Mouse (Mus musculus) stomach, embryonic 15.5 days (tissue): Measurements from ENCODE around the gene Klf3. TPM values are rescaled to one million over a fixed set of nuclear protein-coding genes. Genes with fewer than 3 reads are reported as not detected.
A peak's percentile ranks its signal among the peaks of the same experiment; 100 is the strongest.

Experiments
- ATAC-seq: fragments of 200-750 bp; cut with Nextera tagmentation; 2 replicates; pipeline ENCODE4 v1.8.0; 2017; ENCODE audit warnings: low read depth, moderate number of reproducible peaks, moderate TSS enrichment; ENCODE audit not compliant: insufficient read depth, low FRiP score
- H3K27ac ChIP-seq: fragments of 300-500 bp; sonication (generic); 2 replicates; pipeline ENCODE4 v1.5.1; 2015; ENCODE audit warnings: mild to moderate bottlenecking, inconsistent platforms
- H3K27me3 ChIP-seq: fragments of 300-500 bp; sonication (generic); replicated peaks from 2 replicates; pipeline ENCODE4 v1.6.1; 2015; ENCODE audit warnings: inconsistent platforms
- H3K36me3 ChIP-seq: fragments of 300-500 bp; sonication (generic); 2 replicates; pipeline ENCODE4 v1.6.1; 2015; ENCODE audit warnings: inconsistent platforms
- H3K4me1 ChIP-seq: fragments of 300-500 bp; sonication (generic); 2 replicates; pipeline ENCODE4 v1.6.1; 2015; ENCODE audit warnings: inconsistent platforms
- H3K4me2 ChIP-seq: fragments of 300-500 bp; sonication (generic); 2 replicates; pipeline ENCODE4 v1.6.1; 2015; ENCODE audit warnings: mild to moderate bottlenecking, inconsistent platforms
- H3K4me3 ChIP-seq: fragments of 300-500 bp; sonication (generic); replicated peaks from 2 replicates; pipeline ENCODE4 v1.5.1; 2015; ENCODE audit warnings: inconsistent platforms
- H3K9ac ChIP-seq: fragments of 300-500 bp; sonication (generic); 2 replicates; pipeline ENCODE4 v1.6.1; 2015; ENCODE audit warnings: inconsistent platforms
- H3K9me3 ChIP-seq: fragments of 300-500 bp; sonication (generic); 2 replicates; pipeline ENCODE4 v1.6.1; 2016; ENCODE audit warnings: inconsistent platforms
- WGBS: fragments of 180-500 bp; shearing (Covaris S2); methylation state at CpG from one replicate; pipeline ENCODE4 v1.1.7; 2015; 5-methylcytosine and 5-hydroxymethylcytosine counted together
- polyA plus RNA-seq: library from polyadenylated mRNA; unstranded; fragments of >200 nt; fragmentation: Nextera tagmentation; extraction: Ambion mirVana; gene quantifications from 2 replicates; pipeline ENCODE4 v1.2.1, GENCODE M21; 2015

Klf3 gene
- polyA plus RNA-seq, 1 experiment from 2014 or later: 104 TPM

GRCm38 (mm10) chr5:64847305-64847704, 44.1 kb downstream of the Klf3 start:
- Histone ChIP-seq H3K9me3 (no peaks in the 10 kb centered on the region), H3K36me3 (no peaks in the 10 kb centered on the region), H3K9ac (no peak overlapping the region), H3K27me3 (no peaks in the 10 kb centered on the region), H3K4me1 (no peaks in the 10 kb centered on the region), H3K4me3 (no peak overlapping the region), H3K27ac (no peak overlapping the region), H3K4me2 (no peak overlapping the region)
- WGBS: 65% methylated on average over 2 of the region's 2 CpGs
- no peak for ATAC-seq

GRCm38 (mm10) chr5:64849892-64850291, 46.7 kb downstream of the Klf3 start:
- H3K4me2 ChIP-seq: no peak overlapping the region
- 40% methylated on average over 7 of the region's 7 CpGs for WGBS
- H3K4me1 ChIP-seq: peaks cover 7% of the 10 kb centered on the region; the same call in 1 of the 2 replicates
- H3K27me3 ChIP-seq: no peaks in the 10 kb centered on the region
- H3K9ac ChIP-seq: no peak overlapping the region
- H3K9me3 ChIP-seq: no peaks in the 10 kb centered on the region
- no peak overlapping the region for H3K4me3 ChIP-seq
- no peak for ATAC-seq
- H3K27ac ChIP-seq: no peak overlapping the region; the same call in 1 of the 2 replicates
- H3K36me3 ChIP-seq: no peaks in the 10 kb centered on the region

DNA sequence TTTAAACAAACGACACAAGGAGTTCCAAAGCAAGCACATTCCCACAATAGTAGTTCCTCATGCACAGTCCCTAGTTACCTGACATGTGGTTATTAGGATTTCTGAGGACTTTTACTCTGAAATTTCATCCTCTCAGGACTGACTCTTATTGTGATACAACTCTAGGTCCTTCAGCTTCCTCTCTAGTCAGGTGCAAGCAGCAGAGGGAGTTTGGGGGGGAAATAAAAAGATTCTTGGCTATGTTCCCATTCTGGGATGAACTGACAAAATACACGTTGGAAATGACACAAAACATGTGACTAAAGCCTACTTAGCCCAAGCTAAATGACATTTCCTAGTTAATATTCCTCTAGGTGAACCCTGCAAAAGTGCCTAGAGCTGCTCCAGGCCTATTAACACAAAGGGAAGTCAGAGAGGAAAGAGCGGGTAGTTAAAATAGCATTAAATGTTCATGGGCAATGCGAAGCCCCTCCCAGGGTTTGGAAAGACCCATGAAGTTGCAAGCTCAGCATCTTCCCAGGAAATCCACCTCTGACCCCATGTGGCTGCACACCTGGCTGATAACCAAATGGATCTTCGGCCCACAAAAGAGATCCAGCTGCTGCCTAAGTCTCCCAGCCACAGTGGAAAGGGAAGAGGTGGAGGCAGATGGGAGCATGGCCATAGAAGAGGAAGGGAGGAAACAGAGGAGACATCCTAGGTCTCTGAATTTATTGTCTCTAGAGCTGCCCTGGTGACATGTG, 49.6 kb downstream of the Klf3 start:
- ATAC-seq: peak; percentile 76; the same call in 1 of the 2 replicates

GRCm38 (mm10) chr5:64853421-64853820, 50.2 kb downstream of the Klf3 start:
- no peak for ATAC-seq
- peak overlapping the region; percentile 88 for H3K27ac ChIP-seq
- no peaks in the 10 kb centered on the region for H3K36me3 ChIP-seq
- 60% methylated on average over 5 of the region's 5 CpGs for WGBS
- no peak overlapping the region for H3K9ac ChIP-seq
- H3K4me3 ChIP-seq: no peak overlapping the region
- H3K27me3 ChIP-seq: no peaks in the 10 kb centered on the region
- no peaks in the 10 kb centered on the region for H3K9me3 ChIP-seq
- peaks cover 7% of the 10 kb centered on the region; the same call in 1 of the 2 replicates for H3K4me1 ChIP-seq
- H3K4me2 ChIP-seq: no peak overlapping the region; the same call in 1 of the 2 replicates

More for the DNA sequence above, 49.6 kb downstream of the Klf3 start:
- WGBS: 14% methylated on average over 5 of the region's 5 CpGs
- Histone ChIP-seq H3K4me2 (no peak overlapping the region; the same call in 1 of the 2 replicates), H3K4me1 (peaks cover 7% of the 10 kb centered on the region; the same call in 1 of the 2 replicates), H3K27me3 (no peaks in the 10 kb centered on the region), H3K9ac (no peak overlapping the region), H3K4me3 (no peak overlapping the region), H3K36me3 (no peaks in the 10 kb centered on the region), H3K9me3 (no peaks in the 10 kb centered on the region), H3K27ac (peak overlapping the region; percentile 88)

GRCm38 (mm10) chr5:64855199-64855598, 52.0 kb downstream of the Klf3 start:
- H3K27me3 ChIP-seq: no peaks in the 10 kb centered on the region

DNA sequence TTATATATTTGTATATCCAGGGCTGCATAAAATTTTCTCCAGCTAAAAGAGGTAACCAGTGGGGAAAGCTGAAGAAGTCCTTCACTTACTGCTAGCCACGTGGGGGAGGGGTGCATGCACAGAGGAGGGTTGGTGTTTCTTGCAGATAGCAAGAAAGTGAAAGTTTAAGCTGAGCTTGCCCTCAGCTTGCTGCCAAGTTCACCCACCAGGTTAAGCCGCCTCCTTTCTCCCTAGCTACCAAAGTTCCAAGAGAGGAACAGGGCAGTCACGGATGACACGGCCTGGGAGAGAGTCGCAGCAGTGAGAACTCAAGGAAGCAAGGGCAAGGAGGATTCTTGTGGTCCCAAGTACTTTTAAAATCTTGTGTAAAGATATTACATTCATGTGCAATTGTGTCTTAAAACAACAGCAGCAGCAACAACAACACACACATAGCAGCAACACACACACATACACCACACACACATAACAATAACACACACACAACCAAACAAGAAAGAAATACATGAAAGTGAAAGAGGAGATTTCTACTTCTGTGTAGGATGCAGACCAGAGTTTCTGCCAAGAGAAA, 57.8 kb downstream of the Klf3 start:
- ATAC-seq: 0 out of 2 replicates have a peak, but pooled peaks have one; percentile 5
- Histone ChIP-seq H3K9me3 (no peaks in the 10 kb centered on the region), H3K36me3 (no peaks in the 10 kb centered on the region), H3K27ac (peak overlapping the region; percentile 96), H3K27me3 (no peaks in the 10 kb centered on the region), H3K9ac (peak overlapping the region; percentile 19; the same call in 1 of the 2 replicates), H3K4me2 (peak overlapping the region; percentile 48), H3K4me3 (peak overlapping the region; percentile 15; the same call in 1 of the 2 replicates), H3K4me1 (peaks cover 28% of the 10 kb centered on the region)
- WGBS: 28% methylated on average over 5 of the region's 5 CpGs

More at GRCm38 (mm10) chr5:64855199-64855598, 52.0 kb downstream of the Klf3 start:
- H3K9me3 ChIP-seq: no peaks in the 10 kb centered on the region
- H3K4me2 ChIP-seq: no peak overlapping the region
- no peak for ATAC-seq
- H3K9ac ChIP-seq: no peak overlapping the region
- H3K27ac ChIP-seq: no peak overlapping the region
- peaks cover 10% of the 10 kb centered on the region; the same call in 1 of the 2 replicates for H3K4me1 ChIP-seq
- no peaks in the 10 kb centered on the region for H3K36me3 ChIP-seq
- H3K4me3 ChIP-seq: no peak overlapping the region

DNA sequence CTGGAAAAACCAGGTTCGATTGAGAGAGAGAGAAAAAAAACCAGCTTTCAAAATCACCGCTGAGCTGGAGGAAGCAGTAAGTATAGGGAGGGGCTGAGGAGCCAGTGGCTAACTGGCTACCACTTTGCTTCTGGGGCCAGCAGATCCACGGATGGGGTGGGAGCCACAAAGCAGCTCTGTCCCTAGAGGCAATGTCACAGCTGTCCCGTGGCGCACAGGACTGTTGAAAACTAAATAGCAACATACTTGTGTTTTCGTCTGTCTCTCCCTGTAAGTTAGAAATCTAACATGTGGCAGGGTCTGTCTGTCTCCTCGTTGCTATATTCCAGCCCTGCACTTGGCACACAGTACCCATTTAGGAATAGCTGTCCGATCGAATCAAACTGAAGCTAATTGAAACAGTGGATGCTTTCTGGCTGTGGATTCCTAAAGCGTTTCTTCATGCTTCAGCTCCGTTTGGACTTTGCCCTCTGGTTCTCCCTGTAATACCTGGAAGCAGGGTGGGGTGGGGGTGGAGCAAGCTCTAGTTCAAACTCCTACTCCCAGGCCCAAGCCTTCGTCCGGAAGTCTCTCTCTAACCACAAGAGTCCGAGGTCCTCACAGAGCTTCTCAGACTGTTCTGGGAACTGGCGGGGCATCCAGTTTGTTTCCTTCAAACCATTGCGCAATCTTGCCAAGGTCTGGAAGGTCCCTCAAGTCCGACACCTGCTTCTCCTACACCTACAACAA, 58.4 kb downstream of the Klf3 start:
- 21% methylated on average over 17 of the region's 17 CpGs for WGBS
- no peak overlapping the region for H3K9ac ChIP-seq
- H3K4me3 ChIP-seq: peak overlapping the region; percentile 15; the same call in 1 of the 2 replicates
- H3K27ac ChIP-seq: peak overlapping the region; percentile 96
- no peaks in the 10 kb centered on the region for H3K27me3 ChIP-seq
- peak; percentile 81 for ATAC-seq
- peak overlapping the region; percentile 48 for H3K4me2 ChIP-seq
- H3K4me1 ChIP-seq: peaks cover 33% of the 10 kb centered on the region
- no peaks in the 10 kb centered on the region for H3K9me3 ChIP-seq
- H3K36me3 ChIP-seq: no peaks in the 10 kb centered on the region

- Histone ChIP-seq H3K4me3 (no peak overlapping the region), H3K27me3 (no peaks in the 10 kb centered on the region), H3K36me3 (no peaks in the 10 kb centered on the region), H3K27ac (peak overlapping the region; percentile 96), H3K9ac (no peak overlapping the region), H3K4me2 (peak overlapping the region; percentile 48), H3K4me1 (peaks cover 33% of the 10 kb centered on the region), H3K9me3 (no peaks in the 10 kb centered on the region)
- WGBS: 26% methylated on average over 9 of the region's 9 CpGs
- ATAC-seq: peak; percentile 21; the same call in 1 of the 2 replicates
These were observed 59.1 kb downstream of the Klf3 start for GRCm38 (mm10) chr5:64862269-64862668.

GRCm38 (mm10) chr5:64864699-64865108, 61.5 kb downstream of the Klf3 start:
- H3K27me3 ChIP-seq: no peaks in the 10 kb centered on the region
- H3K4me3 ChIP-seq: no peak overlapping the region
- H3K9me3 ChIP-seq: no peaks in the 10 kb centered on the region
- peak; percentile 80 for ATAC-seq
- H3K9ac ChIP-seq: no peak overlapping the region
- 28% methylated on average over 4 of the region's 4 CpGs for WGBS
- no peak overlapping the region for H3K4me2 ChIP-seq
- peak overlapping the region; percentile 84 for H3K27ac ChIP-seq
- H3K36me3 ChIP-seq: no peaks in the 10 kb centered on the region
- H3K4me1 ChIP-seq: peaks cover 33% of the 10 kb centered on the region

DNA sequence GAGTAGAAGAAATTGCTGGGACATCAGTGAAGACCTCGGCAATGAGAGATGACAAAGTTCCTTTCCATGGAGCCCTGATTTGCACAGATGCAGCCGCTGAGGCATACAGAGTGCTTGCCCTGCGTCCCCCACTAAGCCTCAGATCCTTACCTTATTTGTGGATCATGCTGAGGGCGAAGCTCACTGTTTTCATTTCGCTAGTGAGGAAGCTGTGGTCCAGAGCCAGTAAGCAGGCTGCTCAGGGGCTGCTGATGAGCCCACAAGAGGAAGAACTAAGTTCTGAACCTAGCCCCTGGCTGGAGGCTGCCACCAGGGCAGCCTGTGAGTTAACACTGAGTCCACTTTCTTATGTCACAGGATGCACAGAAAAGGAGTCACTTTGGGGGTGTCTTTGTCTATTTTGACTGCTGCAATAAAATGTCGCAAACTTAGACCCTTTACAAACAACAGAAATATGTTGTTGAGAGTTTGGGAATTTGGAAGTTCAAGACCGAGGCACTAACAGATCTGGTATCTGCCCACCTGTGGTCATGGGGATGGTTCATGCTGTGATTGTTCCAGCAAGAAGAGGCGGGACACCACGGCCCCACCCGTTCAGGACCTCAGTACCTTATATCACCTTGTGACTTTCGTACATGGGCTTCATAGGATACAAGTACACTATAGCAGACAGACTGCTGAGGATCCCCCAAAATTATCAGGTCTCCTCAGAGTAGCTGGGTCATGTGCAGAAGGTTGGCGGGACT, 62.2 kb downstream of the Klf3 start:
- WGBS: 63% methylated on average over 12 of the region's 12 CpGs
- Histone ChIP-seq H3K9me3 (no peaks in the 10 kb centered on the region), H3K9ac (no peak overlapping the region), H3K4me1 (peaks cover 29% of the 10 kb centered on the region), H3K36me3 (no peaks in the 10 kb centered on the region), H3K4me3 (no peak overlapping the region), H3K4me2 (0 out of 2 replicates have a peak overlapping the region, but pooled peaks have one; percentile 4), H3K27ac (peak overlapping the region; percentile 84), H3K27me3 (no peaks in the 10 kb centered on the region)
- no peak for ATAC-seq

DNA sequence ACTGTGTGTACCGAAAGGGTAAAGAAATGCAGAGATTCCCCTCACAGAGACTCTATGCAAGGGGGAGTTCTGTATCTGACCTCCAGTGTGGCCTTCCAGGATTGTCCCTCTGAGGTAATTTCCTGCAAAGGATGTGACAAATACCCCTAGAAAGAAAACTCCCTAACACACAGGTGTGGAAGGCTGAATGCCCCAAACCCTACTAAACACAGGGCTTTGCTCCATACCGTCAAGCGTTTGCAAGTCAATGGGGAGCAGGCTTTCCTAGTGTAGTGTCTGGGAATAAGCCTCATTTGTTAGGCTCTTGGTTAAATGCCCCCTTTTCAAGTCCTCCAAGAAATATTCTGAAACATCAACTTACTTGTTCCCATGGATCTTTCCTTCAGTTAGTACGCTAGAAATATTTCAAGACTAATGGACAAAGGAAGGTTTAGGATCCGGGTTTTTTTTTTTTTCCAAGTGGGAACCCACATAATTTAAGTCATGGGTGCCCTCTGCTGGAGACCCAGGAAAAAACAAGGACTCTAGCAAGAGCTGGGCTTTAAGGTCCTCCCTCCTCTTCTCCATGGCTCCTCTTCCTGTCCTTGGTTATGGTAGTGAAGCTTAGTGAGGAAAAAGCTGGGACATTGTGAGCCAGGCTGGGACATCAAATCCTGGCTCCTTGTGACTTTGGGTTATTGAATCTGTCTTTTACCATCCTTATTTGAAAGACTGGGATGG, 63.3 kb downstream of the Klf3 start:
- 33% methylated on average over 5 of the region's 5 CpGs for WGBS
- Histone ChIP-seq H3K27me3 (no peaks in the 10 kb centered on the region), H3K9me3 (no peaks in the 10 kb centered on the region), H3K4me1 (peaks cover 29% of the 10 kb centered on the region), H3K36me3 (no peaks in the 10 kb centered on the region), H3K4me2 (no peak overlapping the region), H3K9ac (no peak overlapping the region), H3K4me3 (no peak overlapping the region), H3K27ac (peak overlapping the region; percentile 84)
- no peak for ATAC-seq
